Mouse (Mus musculus) inflammation-experienced regulatory T-cells, adult 6 months (primary cell): ENCODE measurements around the gene Acer1. TPM values are rescaled to one million over a fixed set of nuclear protein-coding genes. Genes with fewer than 3 reads are reported as not detected.
"Not testable (repeated sequence)": the region's sequence is repeated elsewhere in the genome, so short reads cannot be mapped to it uniquely, and the experiment has no call there.

Experiments
- ATAC-seq: one replicate; pipeline ENCODE4 v1.8.0; 2017
- polyA plus RNA-seq, 3 experiments: library from polyadenylated mRNA; unstranded; fragments of 100-300 nt; shearing (Covaris generic); gene quantifications; one replicate each; pipeline ENCODE4 v1.2.1; 2017

Gene Acer1
- polyA plus RNA-seq, 3 experiments from 2014 or later, result not detected

DNA sequence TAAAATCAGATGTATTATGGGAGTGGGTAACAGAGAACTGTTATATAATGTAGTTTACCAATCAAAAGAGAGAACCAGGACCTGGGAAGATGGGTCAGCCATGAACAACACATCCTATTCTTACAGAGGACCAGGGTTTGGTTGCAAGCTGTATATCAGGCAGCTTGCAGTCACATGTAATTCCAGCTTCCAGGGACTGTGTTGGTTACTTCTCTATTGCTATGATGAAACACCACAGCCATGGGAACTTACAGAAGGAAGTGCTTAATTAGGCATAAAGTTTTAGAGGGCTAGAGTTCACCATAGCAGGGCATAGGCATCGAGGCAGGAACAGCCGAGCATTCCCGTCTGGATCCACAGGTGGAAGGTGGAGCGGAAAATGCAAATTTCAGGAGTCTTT lies 43.2 kb downstream of the Acer1 start:
- ATAC-seq, result no peak

- ATAC-seq, result no peak
These were observed 45.2 kb downstream of the Acer1 start for GRCm38 (mm10) chr17:56936731-56937130.

- ATAC-seq, result peak; percentile 99
These were observed 46.4 kb downstream of the Acer1 start, which contains the start of gene Mllt1 for GRCm38 (mm10) chr17:56935363-56936131. Mllt1 (minus strand) TSS chr17:56935415.

DNA sequence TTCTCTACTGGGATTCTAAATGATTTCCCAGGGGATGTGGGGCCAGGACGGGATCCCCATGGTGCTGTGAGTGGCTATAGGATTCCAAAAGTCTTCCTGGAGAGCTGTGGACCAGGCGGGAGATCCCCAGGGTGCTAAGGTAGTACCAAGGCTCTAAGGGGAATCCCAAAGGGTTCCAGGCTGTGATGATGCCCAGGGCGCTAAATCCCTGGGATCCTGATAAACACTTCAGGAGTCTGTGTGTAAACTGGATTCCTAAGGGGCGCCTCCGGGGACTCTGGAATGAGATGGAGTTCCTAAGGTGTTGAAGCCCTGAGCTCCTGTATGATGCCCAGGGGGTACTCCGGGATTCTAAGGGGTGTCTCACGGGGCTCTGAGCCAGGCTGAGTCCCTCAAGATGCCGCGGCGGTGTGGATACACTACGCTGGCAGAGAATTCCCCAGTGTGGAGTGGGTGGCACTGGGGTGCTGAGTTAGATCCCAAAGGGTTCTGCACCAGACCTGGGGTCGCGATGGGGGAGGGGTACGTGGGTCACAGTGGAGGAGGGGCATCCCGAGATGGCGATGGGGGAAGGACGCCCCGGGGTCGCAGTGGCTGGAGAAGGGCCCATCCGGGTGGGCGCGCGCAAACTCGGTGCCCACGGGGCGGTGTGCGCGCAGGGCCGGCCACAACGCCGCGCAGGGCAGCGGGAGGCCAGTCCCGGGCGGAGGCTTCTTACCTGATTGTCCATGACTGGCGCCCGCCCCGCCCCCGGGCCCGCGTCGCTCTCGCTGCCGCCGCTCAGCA lies 47.2 kb downstream of the Acer1 start:
- ATAC-seq, result no peak

DNA sequence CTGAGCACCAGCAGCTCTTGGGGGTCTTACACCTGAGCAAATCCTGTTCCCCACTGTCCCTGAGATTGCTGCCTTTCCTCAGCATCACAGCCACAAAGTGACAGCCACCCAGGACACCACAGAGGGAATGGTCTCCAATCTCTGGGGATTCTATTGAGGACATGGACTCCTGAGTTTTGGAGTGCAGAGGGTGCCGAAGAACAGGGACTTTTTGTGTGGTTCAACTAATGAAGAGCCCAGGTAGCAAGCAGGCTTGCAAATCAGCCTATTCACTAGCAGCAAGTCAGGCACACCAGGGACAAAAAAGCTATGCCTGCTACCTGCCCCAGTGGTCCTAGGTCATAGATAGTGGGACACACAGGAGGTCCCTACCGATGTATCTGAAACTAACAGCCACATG lies 48.5 kb downstream of the Acer1 start:
- ATAC-seq, result no peak

- ATAC-seq, result no peak
These were observed 51.9 kb downstream of the Acer1 start for GRCm38 (mm10) chr17:56930026-56930425.

- ATAC-seq, result no peak
These were observed 52.4 kb downstream of the Acer1 start for GRCm38 (mm10) chr17:56929530-56929929.

- ATAC-seq, result no peak
These were observed 52.8 kb downstream of the Acer1 start for GRCm38 (mm10) chr17:56929101-56929500.

- peak; percentile 67 for ATAC-seq
These were observed 55.9 kb downstream of the Acer1 start for GRCm38 (mm10) chr17:56925998-56926397.

- ATAC-seq, result no peak
These were observed 62.2 kb downstream of the Acer1 start for GRCm38 (mm10) chr17:56919725-56920124.

- ATAC-seq, result no peak
These were observed 64.8 kb downstream of the Acer1 start for GRCm38 (mm10) chr17:56917166-56917565.

DNA sequence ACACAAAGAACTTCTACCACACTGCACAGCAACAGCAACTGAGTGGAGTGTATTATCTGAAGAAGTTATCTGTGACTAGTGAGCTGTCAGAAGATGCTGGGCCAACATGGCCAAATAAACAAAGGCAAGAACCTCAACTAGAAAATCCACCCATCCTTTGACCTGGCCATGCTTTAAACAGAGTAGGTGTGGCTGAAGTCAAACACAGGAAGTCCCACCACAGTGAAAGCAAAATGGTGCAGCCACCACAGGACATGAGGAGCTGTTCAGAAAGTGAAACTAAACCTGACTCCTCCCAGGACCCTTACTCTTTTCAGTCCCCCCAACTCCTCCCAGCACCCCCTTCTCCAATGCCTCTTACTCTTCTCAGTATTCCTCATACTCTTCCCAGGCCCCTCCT lies 68.5 kb downstream of the Acer1 start:
- ATAC-seq, result peak; percentile 64

GRCm38 (mm10) chr17:56913023-56913422 lies 68.9 kb downstream of the Acer1 start:
- no peak for ATAC-seq

DNA sequence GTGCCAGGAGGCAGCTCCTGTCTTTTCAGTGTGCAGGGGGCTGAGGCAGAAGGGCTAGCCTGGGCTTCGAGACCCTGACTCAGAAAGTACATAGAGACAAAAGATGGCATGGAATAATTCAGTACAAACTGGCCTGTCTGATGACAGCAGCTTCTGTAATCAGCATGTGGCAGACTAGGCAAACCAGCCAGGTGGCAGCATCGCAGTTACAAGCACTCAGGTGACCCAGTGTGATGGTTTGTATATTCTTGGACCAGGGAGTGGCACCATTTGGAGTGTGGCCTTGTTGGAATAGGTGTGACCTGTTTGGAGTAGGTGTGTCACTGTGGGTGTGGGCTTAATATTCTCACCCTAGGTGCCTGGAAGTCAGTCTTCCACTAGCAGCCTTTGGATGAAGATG lies 72.2 kb downstream of the Acer1 start:
- not testable (repeated sequence) for ATAC-seq

GRCm38 (mm10) chr17:56907887-56908286 lies 74.0 kb downstream of the Acer1 start:
- ATAC-seq, result no peak

DNA sequence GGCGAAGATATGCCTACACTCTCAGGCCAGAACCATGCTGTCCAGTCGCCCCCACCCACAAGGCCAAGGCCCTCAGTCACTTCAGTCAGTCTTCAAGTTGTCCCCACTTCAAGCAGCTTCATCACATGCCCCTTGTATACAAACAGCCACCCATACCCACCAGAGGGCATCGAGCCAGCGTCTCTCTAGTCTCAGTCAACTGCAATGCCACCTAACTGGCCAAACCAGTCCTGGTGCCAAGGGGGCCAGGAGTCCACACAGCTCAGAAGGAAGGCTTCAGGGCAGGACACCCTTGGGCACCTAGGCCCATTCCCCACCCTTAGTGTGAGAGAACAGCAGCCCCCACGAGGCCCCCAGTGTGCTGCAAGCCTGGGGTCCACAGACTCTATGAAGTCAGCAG lies 74.8 kb downstream of the Acer1 start:
- no peak for ATAC-seq

- no peak for ATAC-seq
These were observed 75.8 kb downstream of the Acer1 start for GRCm38 (mm10) chr17:56906166-56906565.

Other genes starting within 250 kb of the Acer1 start
- gene Nrtn, start 224.6 kb downstream of the Acer1 start, polyA plus RNA-seq, result not detected
- 10 to 100 TPM; 16.2 to 34.6 (median 34.0) TPM for gene Dus3l, start 217.4 kb downstream of the Acer1 start, polyA plus RNA-seq
- under 1 TPM; 0.59 to 0.79 (median 0.75) TPM for gene Prr22, start 211.9 kb downstream of the Acer1 start, polyA plus RNA-seq
- gene Rfx2, start 151.1 kb downstream of the Acer1 start, polyA plus RNA-seq, result 1 to 10 TPM in 2 of 3 experiments, under 1 TPM in 1; 0.62 to 3.3 (median 1.5) TPM
- gene Acsbg2, start 107.7 kb downstream of the Acer1 start, polyA plus RNA-seq, result not detected
- gene 1700061G19Rik, start 106.6 kb downstream of the Acer1 start, polyA plus RNA-seq, result under 1 TPM; 0.21 to 0.57 (median 0.28) TPM
- 1 to 10 TPM; 5.4 to 6.2 (median 5.6) TPM for gene Mllt1, start 46.7 kb downstream of the Acer1 start, polyA plus RNA-seq
- 100 to 1,000 TPM in 2 of 3 experiments, 10 to 100 TPM in 1; 61.9 to 113 (median 112) TPM for gene Clpp, start 8.2 kb upstream of the Acer1 start, polyA plus RNA-seq
- 10 to 100 TPM; 20.3 to 29.1 (median 22.2) TPM for gene Alkbh7, start 15.2 kb upstream of the Acer1 start, polyA plus RNA-seq
- gene Pspn, start 17.9 kb upstream of the Acer1 start, polyA plus RNA-seq, result 1 to 10 TPM in 1 of 3 experiments, under 1 TPM in 1, not detected in 1; 0.82 to 1.5 TPM
- gene Gtf2f1, start 29.2 kb upstream of the Acer1 start, polyA plus RNA-seq, result 10 to 100 TPM; 66.8 to 86.1 (median 78.3) TPM
- gene Gm17949, start 29.3 kb upstream of the Acer1 start, polyA plus RNA-seq, result 1 to 10 TPM in 1 of 3 experiments, under 1 TPM in 2; 0.51 to 1.7 (median 0.67) TPM
- gene Khsrp, start 49.4 kb upstream of the Acer1 start, polyA plus RNA-seq, result 10 to 100 TPM; 17.4 to 36.4 (median 31.4) TPM
- not detected for gene Slc25a41, start 59.5 kb upstream of the Acer1 start, polyA plus RNA-seq
- gene Crb3, start 77.0 kb upstream of the Acer1 start, polyA plus RNA-seq, result 1 to 10 TPM in 1 of 3 experiments, under 1 TPM in 2; 0.94 to 2.4 (median 0.99) TPM
- gene Slc25a23, start 77.7 kb upstream of the Acer1 start, polyA plus RNA-seq, result 1 to 10 TPM; 1.0 to 3.1 (median 2.6) TPM
- 100 to 1,000 TPM; 183 to 288 (median 219) TPM for gene Dennd1c, start 96.4 kb upstream of the Acer1 start, polyA plus RNA-seq
- gene Tubb4a, start 105.7 kb upstream of the Acer1 start, polyA plus RNA-seq, result 1 to 10 TPM; 2.2 to 5.4 (median 3.9) TPM
- gene Tnfsf9, start 123.2 kb upstream of the Acer1 start, polyA plus RNA-seq, result 10 to 100 TPM in 2 of 3 experiments, 1 to 10 TPM in 1; 9.6 to 30.9 (median 15.9) TPM
- gene Cd70, start 167.7 kb upstream of the Acer1 start, polyA plus RNA-seq, result 1 to 10 TPM; 1.6 to 5.2 (median 3.4) TPM
- 10 to 100 TPM; 13.3 to 15.2 (median 14.1) TPM for gene Tnfsf14, start 212.1 kb upstream of the Acer1 start, polyA plus RNA-seq
- gene C3, start 246.0 kb upstream of the Acer1 start, polyA plus RNA-seq, result 1 to 10 TPM; 1.0 to 3.6 (median 1.8) TPM